Mouse (Mus musculus) lung, postnatal 0 days (tissue): ENCODE results near the gene Wdr82.

Experiments used
- CTCF ChIP-seq: IDR thresholded peaks from 2 replicates; pipeline ENCODE4 v1.5.1; 2016; ENCODE audit warnings: antibody characterized with exemption, mild to moderate bottlenecking
- EP300 ChIP-seq: IDR thresholded peaks from 2 replicates; pipeline ENCODE4 v1.6.1; 2016; ENCODE audit warnings: antibody characterized with exemption, mild to moderate bottlenecking, control low read depth

- TF ChIP-seq CTCF (no peak), EP300 (no peak)
Observed at GRCm38 (mm10) chr9:106192998-106193397, 22.3 kb downstream of the Wdr82 start.
